Mouse (Mus musculus): ENCODE measurements around the gene Exoc6. TPM values are rescaled to one million over a fixed set of nuclear protein-coding genes. Genes with fewer than 3 reads are reported as not detected.

Gene Exoc6
- total RNA-seq, 2 experiments from 2014 or later: 32.9 to 33.2 TPM

DNA sequence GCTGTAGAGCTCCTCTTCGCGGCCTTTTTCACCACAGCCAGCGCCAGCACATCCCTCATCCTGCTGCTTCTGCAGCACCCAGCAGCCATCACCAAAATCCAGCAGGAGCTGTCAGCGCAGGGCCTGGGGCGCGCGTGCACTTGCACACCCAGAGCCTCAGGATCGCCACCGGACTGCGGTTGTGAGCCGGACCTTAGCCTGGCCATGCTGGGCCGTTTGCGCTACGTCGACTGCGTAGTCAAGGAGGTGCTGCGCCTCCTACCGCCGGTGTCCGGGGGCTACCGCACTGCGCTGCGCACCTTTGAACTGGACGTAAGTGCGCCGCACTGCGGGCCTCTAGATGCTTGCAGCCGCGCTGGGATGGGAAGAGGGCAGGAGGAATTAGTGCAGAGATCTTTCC lies 140.5 kb downstream of the Exoc6 start:
- no peak for DNase-seq

DNA sequence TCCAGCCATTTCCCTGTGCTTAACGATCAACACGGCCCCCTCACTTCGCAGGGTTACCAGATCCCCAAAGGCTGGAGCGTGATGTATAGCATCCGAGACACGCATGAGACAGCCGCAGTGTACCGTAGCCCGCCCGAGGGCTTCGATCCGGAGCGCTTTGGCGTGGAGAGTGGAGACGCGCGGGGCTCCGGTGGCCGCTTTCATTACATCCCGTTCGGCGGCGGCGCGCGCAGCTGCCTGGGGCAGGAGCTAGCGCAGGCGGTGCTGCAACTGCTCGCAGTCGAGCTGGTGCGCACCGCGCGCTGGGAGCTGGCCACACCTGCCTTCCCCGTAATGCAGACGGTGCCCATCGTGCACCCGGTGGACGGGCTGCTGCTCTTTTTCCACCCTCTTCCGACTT lies 142.7 kb downstream of the Exoc6 start:
- peak in 1 of 2 experiments; percentile 31 for DNase-seq

DNA sequence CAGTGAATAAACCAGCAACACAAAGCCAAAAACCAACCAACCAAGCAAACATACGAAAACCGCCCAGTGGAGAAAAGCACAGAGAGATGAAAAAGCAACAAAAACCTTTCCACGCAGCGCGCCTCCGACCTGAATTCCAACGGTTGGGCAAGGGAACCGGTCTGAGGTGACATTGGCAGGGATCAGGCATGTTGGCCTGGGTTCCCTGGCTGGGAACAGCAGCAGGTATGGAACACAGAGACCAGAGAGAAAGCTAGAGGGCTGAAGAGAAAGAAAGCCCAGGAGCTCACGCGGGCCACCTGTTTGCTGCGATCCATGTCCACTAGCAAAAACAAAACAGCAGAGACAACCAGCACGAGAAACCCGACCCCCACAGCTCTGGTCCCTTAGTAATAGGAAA lies 144.9 kb downstream of the Exoc6 start:
- no peak for DNase-seq

- no peak for DNase-seq
Measured at GRCm38 (mm10) chr19:37695762-37696602, 145.8 kb downstream of the Exoc6 start.

DNA sequence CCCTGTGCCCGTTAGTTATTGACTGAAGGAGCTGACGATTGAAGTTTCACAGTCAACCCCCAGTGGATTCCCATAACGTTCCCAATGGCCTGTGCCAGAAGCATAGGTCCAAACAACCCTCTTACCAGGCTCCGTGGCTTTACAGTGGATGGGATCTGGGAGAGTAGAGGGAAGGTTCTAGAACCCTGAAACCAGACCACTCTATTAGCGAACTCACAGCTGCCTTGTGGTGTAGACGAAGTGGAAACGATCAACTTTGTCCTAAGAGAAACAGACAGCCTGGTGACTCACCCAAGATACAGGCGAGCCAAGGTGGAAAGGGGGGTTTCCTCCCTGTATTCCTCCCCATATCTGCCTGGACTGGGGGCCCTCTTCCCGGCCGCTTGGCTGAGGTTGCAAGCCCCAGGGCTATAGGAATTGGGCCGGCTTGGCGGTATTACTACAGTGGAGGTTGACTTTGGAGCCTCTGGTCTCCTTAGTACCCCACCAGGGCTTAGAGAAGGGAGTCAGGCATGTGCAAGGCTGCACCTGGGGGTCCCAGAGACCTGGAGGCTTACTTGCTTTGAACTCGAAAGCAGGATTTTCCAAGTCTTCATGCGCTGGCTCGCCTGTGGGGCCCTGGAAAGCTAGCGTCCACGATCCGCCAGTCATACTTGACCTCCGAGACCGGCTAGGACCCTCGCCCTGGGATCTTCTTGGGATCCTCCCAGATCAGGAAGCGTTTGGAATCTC lies 146.6 kb downstream of the Exoc6 start:
- DNase-seq: no peak

- no peak for DNase-seq
Measured at GRCm38 (mm10) chr19:37697335-37697636, 147.1 kb downstream of the Exoc6 start.

DNA sequence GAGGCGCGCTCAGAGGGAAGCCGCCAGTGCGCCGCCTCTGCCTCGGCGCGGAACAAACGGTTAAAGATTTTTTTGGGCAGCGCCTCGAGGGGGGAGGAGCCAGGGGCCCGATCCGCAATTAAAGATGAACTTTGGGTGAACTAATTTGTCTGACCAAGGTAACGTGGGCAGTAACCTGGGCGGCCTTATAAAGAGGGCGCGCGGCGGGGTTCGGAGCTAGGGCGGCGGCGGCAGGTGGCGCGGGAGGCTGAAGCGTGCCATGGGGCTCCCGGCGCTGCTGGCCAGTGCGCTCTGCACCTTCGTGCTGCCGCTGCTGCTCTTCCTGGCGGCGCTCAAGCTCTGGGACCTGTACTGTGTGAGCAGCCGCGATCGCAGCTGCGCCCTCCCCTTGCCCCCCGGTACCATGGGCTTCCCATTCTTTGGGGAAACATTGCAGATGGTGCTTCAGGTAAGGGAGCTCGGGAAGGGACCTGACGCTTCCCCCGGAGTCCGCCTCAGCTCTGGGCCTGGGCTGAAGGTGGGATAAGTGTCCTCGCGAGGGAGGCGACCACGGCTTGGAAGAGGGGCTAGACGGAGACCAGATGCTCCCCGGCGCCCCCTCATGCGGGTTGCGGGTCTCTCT lies 147.5 kb downstream of the Exoc6 start, which contains the start of gene Cyp26a1:
Gene Cyp26a1 (plus strand): TSS at position 148 of the 622 bp plus-strand sequence.
- no peak for DNase-seq

- no peak for DNase-seq
Measured at GRCm38 (mm10) chr19:37698273-37699160, 148.3 kb downstream of the Exoc6 start.

- DNase-seq: no peak
Measured at GRCm38 (mm10) chr19:37699711-37700110, 149.5 kb downstream of the Exoc6 start.

- no peak for DNase-seq
Measured at GRCm38 (mm10) chr19:37702377-37703076, 152.3 kb downstream of the Exoc6 start.

DNA sequence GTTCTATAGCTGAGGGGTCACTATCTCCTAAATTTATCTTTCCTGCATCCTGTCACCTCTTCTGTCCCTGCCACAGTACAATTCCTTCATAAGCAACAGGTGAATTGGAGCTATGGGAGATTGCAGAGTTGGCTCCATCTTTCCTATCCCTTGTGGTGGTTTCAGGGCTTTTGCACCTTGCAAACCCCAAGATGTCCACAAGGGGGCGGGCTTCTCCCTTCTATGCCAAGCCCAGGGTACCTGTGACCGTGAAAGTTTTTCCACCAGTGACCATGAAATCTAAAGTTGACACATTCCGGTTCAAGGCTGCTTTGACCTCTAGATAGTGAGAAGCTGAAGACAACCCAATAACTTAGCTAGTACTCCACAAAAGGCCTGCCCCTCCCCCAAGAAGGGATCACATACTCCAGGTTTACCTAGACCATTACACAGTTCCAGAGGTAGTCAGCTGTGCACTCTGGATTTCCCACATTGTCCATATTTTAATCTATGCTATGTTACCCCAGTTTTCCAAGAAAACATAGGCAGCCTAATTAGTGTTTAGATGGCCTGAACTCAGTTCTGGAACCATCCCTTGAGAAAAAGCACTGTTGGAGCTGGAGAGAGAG lies 153.8 kb downstream of the Exoc6 start:
- peak; percentile 45 to 84 for DNase-seq

DNA sequence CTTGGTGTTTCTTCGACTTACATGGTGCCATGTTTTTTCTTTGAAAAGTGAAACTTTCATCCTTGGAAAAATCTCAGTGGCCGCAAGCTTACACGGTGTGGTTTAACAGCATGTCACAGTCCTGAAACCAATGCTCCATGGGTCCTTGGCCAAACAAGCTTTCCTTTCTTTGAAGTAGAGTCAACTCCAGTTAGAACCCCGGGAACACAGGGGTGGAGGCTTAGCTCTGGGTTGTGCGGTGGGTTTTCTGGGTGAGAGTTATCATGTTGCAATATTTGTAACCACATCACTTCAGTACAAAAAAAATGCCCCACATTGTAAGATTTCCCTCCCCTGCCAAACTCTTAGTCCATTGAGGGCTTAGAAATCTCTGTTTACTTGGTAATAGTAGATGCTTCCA lies 155.5 kb downstream of the Exoc6 start:
- DNase-seq: no peak

- no peak for DNase-seq
Measured at GRCm38 (mm10) chr19:37714681-37715080, 164.5 kb downstream of the Exoc6 start.

- DNase-seq: no peak
Measured at GRCm38 (mm10) chr19:37715980-37716379, 165.8 kb downstream of the Exoc6 start.

DNA sequence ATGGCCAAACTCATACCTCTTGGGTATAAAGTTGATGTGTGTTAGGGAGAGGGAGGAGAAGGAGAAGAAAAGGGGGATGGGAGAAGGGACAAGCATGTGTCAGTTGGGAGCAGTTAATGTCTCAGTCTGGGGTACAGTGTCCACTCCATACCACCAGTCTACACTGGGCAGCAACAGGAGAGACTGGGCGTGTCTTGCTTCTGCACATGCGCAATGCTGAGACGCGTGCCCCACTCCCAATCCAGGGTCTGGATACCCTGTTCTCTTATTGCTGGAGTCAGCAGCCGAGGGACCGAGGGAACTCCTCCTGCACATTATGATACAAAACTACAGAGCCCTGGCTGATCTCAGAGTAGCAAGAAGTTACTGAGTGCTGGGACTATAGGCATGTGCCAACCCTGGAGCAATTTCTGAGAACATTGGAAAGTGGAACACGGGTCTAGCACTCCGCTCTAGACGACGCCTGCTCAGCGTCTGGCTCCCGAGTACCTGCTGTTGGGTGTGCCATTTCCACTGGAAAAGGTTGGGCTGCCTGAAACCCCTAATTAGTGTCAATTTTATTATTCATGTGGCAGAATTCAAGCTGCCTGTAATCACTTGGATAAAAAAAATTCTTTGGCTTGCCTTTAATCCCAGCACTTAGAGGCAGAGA lies 166.4 kb downstream of the Exoc6 start:
- DNase-seq: no peak

GRCm38 (mm10) chr19:37719166-37719565 lies 168.9 kb downstream of the Exoc6 start:
- no peak for DNase-seq

GRCm38 (mm10) chr19:37724591-37724990 lies 174.4 kb downstream of the Exoc6 start:
- no peak for DNase-seq

- DNase-seq: no peak
Measured at GRCm38 (mm10) chr19:37726585-37726984, 176.4 kb downstream of the Exoc6 start.

- no peak for DNase-seq
Measured at GRCm38 (mm10) chr19:37727366-37727765, 177.1 kb downstream of the Exoc6 start.

Measured in heart, adult 18-20 months (tissue).